Mouse (Mus musculus): Measurements from ENCODE around the gene Kif21b. TPM values are rescaled to one million over a fixed set of nuclear protein-coding genes. Genes with fewer than 3 reads are reported as not detected.

Gene Kif21b
- 44.1 and 49.3 TPM in 2 replicates for polyA plus RNA-seq (2015; fragmentation: Nextera tagmentation; extraction: Ambion mirVana)

DNA sequence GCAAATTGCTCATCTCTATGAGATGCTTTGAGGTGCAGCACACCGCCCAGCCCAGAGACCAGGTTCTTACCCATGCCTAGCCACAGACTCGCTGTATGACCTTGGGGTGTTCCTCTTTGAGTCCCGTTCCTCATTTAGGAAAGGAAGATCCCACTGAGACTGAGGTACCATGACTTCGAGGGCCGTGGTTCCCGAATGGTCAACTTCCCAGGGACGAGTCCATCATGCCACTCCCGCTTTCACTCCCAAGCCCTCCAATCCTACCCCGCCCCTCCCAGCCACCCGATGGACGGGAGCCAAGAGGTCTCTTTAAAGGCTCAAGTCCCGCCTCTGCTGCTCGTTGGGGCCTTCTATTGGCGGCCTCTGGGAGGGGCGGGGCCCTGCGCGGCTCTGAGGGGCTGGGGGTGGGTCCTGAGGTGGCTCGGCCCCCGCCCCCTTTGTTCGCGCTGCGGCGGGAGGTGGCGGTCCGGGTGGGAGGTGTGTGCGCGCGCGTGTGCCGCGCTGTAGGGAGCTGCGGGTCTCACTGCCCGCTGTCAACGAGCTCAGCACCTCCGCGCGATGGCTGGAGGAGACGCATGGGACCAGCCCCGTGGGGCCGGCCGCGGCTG is at the start of gene Kif21b:
TSS of gene Kif21b (plus strand) at position 439 of the 608 bp plus-strand sequence.
- H3K27me3 ChIP-seq: peaks cover 4% of the 10 kb centered on the region; the same call in 1 of the 2 replicates
- no peaks in the 10 kb centered on the region for H3K9me3 ChIP-seq
- H3K27ac ChIP-seq: peak within 1 kb of the TSS; percentile 95
- H3K4me2 ChIP-seq (replicated peaks): peak within 1 kb of the TSS; percentile 75
- peaks cover 51% of the 10 kb centered on the region for H3K4me1 ChIP-seq (replicated peaks)
- peak; percentile 89 for ATAC-seq
- WGBS: 1% methylated on average over 33 of the region's 42 CpGs
- H3K36me3 ChIP-seq: no peaks in the 10 kb centered on the region
- H3K4me3 ChIP-seq (replicated peaks): peak within 1 kb of the TSS; percentile 91
- H3K9ac ChIP-seq (replicated peaks): peak within 1 kb of the TSS; percentile 94

- H3K36me3 ChIP-seq: no peaks in the 10 kb centered on the region
- ATAC-seq: no peak
- no peaks in the 10 kb centered on the region for H3K27me3 ChIP-seq
- H3K4me2 ChIP-seq (replicated peaks): no peak overlapping the region
- H3K4me3 ChIP-seq (replicated peaks): no peak overlapping the region
- no peak overlapping the region for H3K9ac ChIP-seq (replicated peaks)
- no peaks in the 10 kb centered on the region for H3K4me1 ChIP-seq (replicated peaks)
- no peaks in the 10 kb centered on the region for H3K9me3 ChIP-seq
- no peak overlapping the region for H3K27ac ChIP-seq
- WGBS: 83% methylated on average over 3 of the region's 3 CpGs
Measured at GRCm38 (mm10) chr1:136085988-136086685, 45.1 kb upstream of the Kif21b start.

- H3K9ac ChIP-seq (replicated peaks): no peak overlapping the region
- H3K27ac ChIP-seq: no peak overlapping the region
- H3K9me3 ChIP-seq: no peaks in the 10 kb centered on the region
- 74% methylated on average over 9 of the region's 9 CpGs for WGBS
- no peaks in the 10 kb centered on the region for H3K27me3 ChIP-seq
- no peak for ATAC-seq
- H3K36me3 ChIP-seq: no peaks in the 10 kb centered on the region
- no peak overlapping the region for H3K4me3 ChIP-seq (replicated peaks)
- H3K4me2 ChIP-seq (replicated peaks): no peak overlapping the region
- no peaks in the 10 kb centered on the region for H3K4me1 ChIP-seq (replicated peaks)
Measured at GRCm38 (mm10) chr1:136089368-136090165, 41.6 kb upstream of the Kif21b start.

DNA sequence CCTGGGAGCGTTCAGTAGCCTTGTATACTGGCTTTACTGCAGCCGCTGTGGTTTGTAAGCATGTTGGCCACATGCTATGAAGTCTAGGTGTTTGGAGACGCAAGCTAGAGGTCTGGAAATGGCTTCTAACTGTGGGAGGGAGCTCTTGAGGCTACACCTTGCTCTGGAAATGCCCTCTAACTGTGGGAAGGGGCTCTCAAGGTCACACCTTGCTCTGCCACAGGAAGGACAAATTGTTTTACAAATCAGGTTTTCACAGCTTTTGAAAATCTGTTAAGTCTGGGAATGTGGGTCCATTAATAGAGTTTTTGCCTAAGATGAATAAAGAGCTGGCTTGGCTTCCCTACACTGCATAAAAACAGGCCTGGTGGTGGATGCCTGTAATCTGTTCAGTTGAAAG is 37.5 kb upstream of the Kif21b start:
- no peak overlapping the region for H3K4me2 ChIP-seq (replicated peaks)
- no peaks in the 10 kb centered on the region for H3K36me3 ChIP-seq
- no peaks in the 10 kb centered on the region for H3K4me1 ChIP-seq (replicated peaks)
- no peak overlapping the region for H3K4me3 ChIP-seq (replicated peaks)
- no peak overlapping the region for H3K27ac ChIP-seq
- no peaks in the 10 kb centered on the region for H3K27me3 ChIP-seq
- no peaks in the 10 kb centered on the region for H3K9me3 ChIP-seq
- 76% methylated on average over 3 of the region's 3 CpGs for WGBS
- no peak for ATAC-seq
- no peak overlapping the region for H3K9ac ChIP-seq (replicated peaks)

DNA sequence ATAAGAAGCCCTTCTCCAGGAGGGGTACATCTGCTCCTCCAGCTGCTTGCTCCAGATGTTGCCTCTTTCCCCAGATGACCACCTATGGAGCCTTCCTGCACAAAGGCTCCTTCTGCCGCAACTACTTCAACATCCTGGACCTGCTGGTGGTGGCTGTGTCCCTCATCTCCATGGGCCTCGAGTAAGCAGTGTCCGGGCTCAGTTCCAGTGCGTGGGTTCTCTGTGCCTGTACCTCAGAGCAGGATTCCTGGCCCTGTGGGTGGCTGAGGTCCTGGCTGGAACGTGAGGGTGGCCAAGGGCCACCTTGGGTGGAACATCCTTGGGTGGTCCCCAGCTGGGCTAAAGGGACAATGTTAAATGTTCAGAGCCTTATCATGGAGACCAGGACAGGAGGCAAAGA is 36.4 kb upstream of the Kif21b start:
- no peaks in the 10 kb centered on the region for H3K27me3 ChIP-seq
- WGBS: 81% methylated on average over 5 of the region's 5 CpGs
- H3K9me3 ChIP-seq: no peaks in the 10 kb centered on the region
- no peaks in the 10 kb centered on the region for H3K4me1 ChIP-seq (replicated peaks)
- H3K27ac ChIP-seq: no peak overlapping the region
- no peaks in the 10 kb centered on the region for H3K36me3 ChIP-seq
- no peak overlapping the region for H3K4me3 ChIP-seq (replicated peaks)
- no peak overlapping the region for H3K4me2 ChIP-seq (replicated peaks)
- H3K9ac ChIP-seq (replicated peaks): no peak overlapping the region
- ATAC-seq: no peak

- H3K36me3 ChIP-seq: no peaks in the 10 kb centered on the region
- ATAC-seq: no peak
- no peak overlapping the region for H3K9ac ChIP-seq (replicated peaks)
- H3K27me3 ChIP-seq: no peaks in the 10 kb centered on the region
- 75% methylated on average over 4 of the region's 4 CpGs for WGBS
- H3K4me2 ChIP-seq (replicated peaks): no peak overlapping the region
- no peaks in the 10 kb centered on the region for H3K9me3 ChIP-seq
- H3K4me3 ChIP-seq (replicated peaks): no peak overlapping the region
- no peak overlapping the region for H3K27ac ChIP-seq
- peaks cover 23% of the 10 kb centered on the region for H3K4me1 ChIP-seq (replicated peaks)
Measured at GRCm38 (mm10) chr1:136102094-136102493, 29.1 kb upstream of the Kif21b start.

- no peaks in the 10 kb centered on the region for H3K9me3 ChIP-seq
- no peak overlapping the region for H3K27ac ChIP-seq
- WGBS: 87% methylated on average over 3 of the region's 3 CpGs
- no peaks in the 10 kb centered on the region for H3K27me3 ChIP-seq
- ATAC-seq: no peak
- no peak overlapping the region for H3K4me3 ChIP-seq (replicated peaks)
- no peak overlapping the region for H3K4me2 ChIP-seq (replicated peaks)
- H3K36me3 ChIP-seq: no peaks in the 10 kb centered on the region
- H3K9ac ChIP-seq (replicated peaks): no peak overlapping the region
- H3K4me1 ChIP-seq (replicated peaks): peaks cover 23% of the 10 kb centered on the region
Measured at GRCm38 (mm10) chr1:136102551-136102950, 28.6 kb upstream of the Kif21b start.

GRCm38 (mm10) chr1:136102981-136103380 is 28.2 kb upstream of the Kif21b start:
- 50% methylated on average over 2 of the region's 2 CpGs for WGBS
- no peak overlapping the region for H3K9ac ChIP-seq (replicated peaks)
- H3K27ac ChIP-seq: no peak overlapping the region
- no peaks in the 10 kb centered on the region for H3K9me3 ChIP-seq
- no peaks in the 10 kb centered on the region for H3K27me3 ChIP-seq
- no peak overlapping the region for H3K4me2 ChIP-seq (replicated peaks)
- ATAC-seq: peak; percentile 60
- no peak overlapping the region for H3K4me3 ChIP-seq (replicated peaks)
- H3K36me3 ChIP-seq: no peaks in the 10 kb centered on the region
- peaks cover 23% of the 10 kb centered on the region for H3K4me1 ChIP-seq (replicated peaks)

GRCm38 (mm10) chr1:136103696-136104095 is 27.5 kb upstream of the Kif21b start:
- 87% methylated on average over 7 of the region's 7 CpGs for WGBS
- Histone ChIP-seq H3K9me3 (no peaks in the 10 kb centered on the region), H3K4me1 (replicated peaks) (peaks cover 23% of the 10 kb centered on the region), H3K9ac (replicated peaks) (no peak overlapping the region), H3K27ac (no peak overlapping the region), H3K27me3 (no peaks in the 10 kb centered on the region), H3K36me3 (no peaks in the 10 kb centered on the region), H3K4me3 (replicated peaks) (no peak overlapping the region), H3K4me2 (replicated peaks) (no peak overlapping the region)
- ATAC-seq: no peak

- Histone ChIP-seq H3K27me3 (no peaks in the 10 kb centered on the region), H3K4me2 (replicated peaks) (no peak overlapping the region), H3K4me3 (replicated peaks) (no peak overlapping the region), H3K36me3 (no peaks in the 10 kb centered on the region), H3K27ac (0 out of 2 replicates have a peak overlapping the region, but pooled peaks have one; percentile 8), H3K9ac (replicated peaks) (no peak overlapping the region), H3K9me3 (no peaks in the 10 kb centered on the region), H3K4me1 (replicated peaks) (peaks cover 23% of the 10 kb centered on the region)
- ATAC-seq: peak; percentile 35; the same call in 1 of the 2 replicates
- WGBS: 40% methylated on average over 4 of the region's 4 CpGs
Measured at GRCm38 (mm10) chr1:136104741-136105140, 26.4 kb upstream of the Kif21b start.

- no peaks in the 10 kb centered on the region for H3K36me3 ChIP-seq
- H3K9ac ChIP-seq (replicated peaks): no peak overlapping the region
- no peak overlapping the region for H3K27ac ChIP-seq
- H3K4me1 ChIP-seq (replicated peaks): peaks cover 8% of the 10 kb centered on the region; the same call in 1 of the 2 replicates
- H3K9me3 ChIP-seq: no peaks in the 10 kb centered on the region
- H3K4me3 ChIP-seq (replicated peaks): no peak overlapping the region
- ATAC-seq: no peak
- WGBS: 96% methylated on average over 2 of the region's 2 CpGs
- no peak overlapping the region for H3K4me2 ChIP-seq (replicated peaks)
- no peaks in the 10 kb centered on the region for H3K27me3 ChIP-seq
Measured at GRCm38 (mm10) chr1:136109464-136109863, 21.7 kb upstream of the Kif21b start.

DNA sequence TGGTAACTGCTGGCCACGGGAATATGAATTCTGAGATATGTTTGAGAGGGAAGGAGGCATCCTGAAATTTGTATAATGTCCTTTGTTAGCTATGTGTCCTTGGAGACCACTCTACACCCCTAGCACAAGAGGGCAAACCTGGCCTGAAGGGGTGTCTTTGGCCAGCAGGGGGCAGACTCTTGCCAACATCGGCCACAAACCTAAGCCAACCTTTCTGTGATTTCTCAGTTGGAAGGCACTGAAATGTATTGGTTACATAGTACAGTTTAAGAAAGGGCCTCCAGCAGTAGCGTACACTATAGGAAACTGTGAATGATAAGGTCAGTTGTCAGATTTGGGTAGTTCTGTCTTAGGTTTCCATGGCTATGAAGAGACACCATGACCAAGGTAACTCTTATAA is 15.0 kb upstream of the Kif21b start:
- H3K4me2 ChIP-seq (replicated peaks): no peak overlapping the region
- no peak overlapping the region for H3K4me3 ChIP-seq (replicated peaks)
- H3K27ac ChIP-seq: no peak overlapping the region
- ATAC-seq: no peak
- H3K9me3 ChIP-seq: no peaks in the 10 kb centered on the region
- H3K9ac ChIP-seq (replicated peaks): no peak overlapping the region
- H3K4me1 ChIP-seq (replicated peaks): peaks cover 11% of the 10 kb centered on the region
- H3K36me3 ChIP-seq: no peaks in the 10 kb centered on the region
- WGBS: 31% methylated on average over 3 of the region's 3 CpGs
- H3K27me3 ChIP-seq: no peaks in the 10 kb centered on the region
